Mouse (Mus musculus): Measurements from ENCODE around the gene Pold2. TPM values are rescaled to one million over a fixed set of nuclear protein-coding genes. Genes with fewer than 3 reads are reported as not detected.

Gene Pold2
- total and polyA plus RNA-seq, 3 experiments: 136 to 285 (median 205) TPM

GRCm38 (mm10) chr11:5846639-5847345 is 31.3 kb downstream of the Pold2 start:
- TF ChIP-seq KAT2A (IDR thresholded peaks at IDR 0.05; ENCODE audit: insufficient replicate concordance, low read length): no peak
- TF ChIP-seq ZKSCAN1 (IDR thresholded peaks at IDR 0.05; ENCODE audit: borderline replicate concordance, low read depth, low read length): no peak
- no peak for TF ChIP-seq TBP (conservative IDR thresholded peaks at IDR 0.05; ENCODE audit: low read depth, low read length)
- TF ChIP-seq ELF1 (IDR thresholded peaks at IDR 0.05; ENCODE audit: low read depth, low read length): no peak
- no peak for TF ChIP-seq MYC (IDR thresholded peaks at IDR 0.05; ENCODE audit: low read depth, low read length)
- TF ChIP-seq SIN3A (IDR thresholded peaks at IDR 0.05; ENCODE audit: low read length): no peak
- no peak for TF ChIP-seq MAFK (IDR thresholded peaks at IDR 0.05; ENCODE audit: insufficient replicate concordance, low read length)
- no peak for TF ChIP-seq USF2 (conservative IDR thresholded peaks at IDR 0.05; ENCODE audit: low read depth, low read length)
- TF ChIP-seq CHD1 (IDR thresholded peaks at IDR 0.05; ENCODE audit: low read depth, low read length): no peak
- TF ChIP-seq RAD21 (IDR thresholded peaks at IDR 0.05; ENCODE audit: low read depth, low read length): no peak
- no peak for TF ChIP-seq TCF12 (IDR thresholded peaks at IDR 0.05; ENCODE audit: low read depth, low read length)
- no peak for TF ChIP-seq E2F4 (IDR thresholded peaks at IDR 0.05; ENCODE audit: insufficient replicate concordance, low read depth, low read length)
- TF ChIP-seq JUND (conservative IDR thresholded peaks at IDR 0.05; ENCODE audit: low read depth, low read length): no peak
- no peak for TF ChIP-seq CTCF (conservative IDR thresholded peaks at IDR 0.05 in 1 of 2, IDR thresholded peaks at IDR 0.05 in 1 of 2; ENCODE audit: low read depth in 2 of 2, low read length in 2 of 2)
- TF ChIP-seq CHD2 (IDR thresholded peaks at IDR 0.05; ENCODE audit: low read length): no peak
- TF ChIP-seq MXI1 (IDR thresholded peaks at IDR 0.05; ENCODE audit: low read depth, low read length): no peak
- peaks cover 0 to 2% of the 10 kb centered on the region in 2 experiments; a peak in 2 of 4 replicates for H3K4me1 ChIP-seq (ENCODE audit: control insufficient read depth in 1 of 2, insufficient read depth in 2 of 2)
- no peaks in the 10 kb centered on the region for H3K79me2 ChIP-seq (replicated peaks; ENCODE audit: control insufficient read depth, extremely low read depth, insufficient read depth, poor library complexity, severe bottlenecking)
- peaks cover 46% of the 10 kb centered on the region for H3K9me3 ChIP-seq (replicated peaks; ENCODE audit: low read length)
- DNase-seq (ENCODE audit: extremely low read depth): no peak
- H3K27me3 ChIP-seq (replicated peaks): peaks cover 27% of the 10 kb centered on the region
- H3K27ac ChIP-seq (ENCODE audit: insufficient read depth, low read depth): no peak overlapping the region
- in situ Hi-C loops (cut with MboI; ENCODE audit: low pct_ligation_motif_present, low pct_unique_long_range_greater_than_20kb, low sequenced_read_pairs) (no loop called here), dilution Hi-C loops (cut with MboI; ENCODE audit: extremely low pct_ligation_motif_present, extremely low pct_unique_long_range_greater_than_20kb, low sequenced_read_pairs) (no loop called here)
- no peak overlapping the region for H3K4me3 ChIP-seq (replicated peaks in 1 of 3; ENCODE audit: low read depth in 2 of 3, low read length in 2 of 3, poor library complexity in 1 of 3)
- no peak overlapping the region for H3K9ac ChIP-seq (ENCODE audit: insufficient read depth, low read depth)
- no peak overlapping the region for H3K4me2 ChIP-seq (ENCODE audit: insufficient read depth, low read depth, poor library complexity, severe bottlenecking)
- no peaks in the 10 kb centered on the region for H3K36me3 ChIP-seq (replicated peaks in 1 of 2; ENCODE audit: control insufficient read depth in 1 of 2, insufficient read depth in 1 of 2, low read length in 1 of 2)

GRCm38 (mm10) chr11:5843131-5843530 is 35.0 kb downstream of the Pold2 start:
- Histone ChIP-seq H3K9ac (ENCODE audit: insufficient read depth, low read depth) (no peak overlapping the region), H3K4me3 (replicated peaks in 1 of 3; ENCODE audit: low read depth in 2 of 3, low read length in 2 of 3, poor library complexity in 1 of 3) (no peak overlapping the region), H3K27me3 (replicated peaks) (peaks cover 17% of the 10 kb centered on the region), H3K4me2 (ENCODE audit: insufficient read depth, low read depth, poor library complexity, severe bottlenecking) (no peak overlapping the region), H3K4me1 (ENCODE audit: control insufficient read depth in 1 of 2, insufficient read depth in 2 of 2) (peaks cover 0 to 9% of the 10 kb centered on the region in 2 experiments; a peak in 2 of 4 replicates), H3K9me3 (replicated peaks; ENCODE audit: low read length) (peaks cover 69% of the 10 kb centered on the region), H3K79me2 (replicated peaks; ENCODE audit: control insufficient read depth, extremely low read depth, insufficient read depth, poor library complexity, severe bottlenecking) (no peaks in the 10 kb centered on the region), H3K36me3 (replicated peaks in 1 of 2; ENCODE audit: control insufficient read depth in 1 of 2, insufficient read depth in 1 of 2, low read length in 1 of 2) (no peaks in the 10 kb centered on the region), H3K27ac (ENCODE audit: insufficient read depth, low read depth) (no peak overlapping the region)
- DNase-seq (ENCODE audit: extremely low read depth): no peak
- TF ChIP-seq IRF4 (IDR thresholded peaks at IDR 0.05; ENCODE audit: low read depth, low read length): no peak
- no peak for TF ChIP-seq CTCF (conservative IDR thresholded peaks at IDR 0.05 in 1 of 2, IDR thresholded peaks at IDR 0.05 in 1 of 2; ENCODE audit: low read depth in 2 of 2, low read length in 2 of 2)
- no peak for TF ChIP-seq TBP (conservative IDR thresholded peaks at IDR 0.05; ENCODE audit: low read depth, low read length)
- TF ChIP-seq POLR2A (IDR thresholded peaks at IDR 0.05; ENCODE audit: low read depth, low read length): no peak
- no peak for TF ChIP-seq KAT2A (IDR thresholded peaks at IDR 0.05; ENCODE audit: insufficient replicate concordance, low read length)
- TF ChIP-seq USF1 (IDR thresholded peaks at IDR 0.05; ENCODE audit: low read depth, low read length): no peak
- TF ChIP-seq USF2 (conservative IDR thresholded peaks at IDR 0.05; ENCODE audit: low read depth, low read length): no peak
- dilution Hi-C loops (cut with MboI; ENCODE audit: extremely low pct_ligation_motif_present, extremely low pct_unique_long_range_greater_than_20kb, low sequenced_read_pairs) (no loop called here), in situ Hi-C loops (cut with MboI; ENCODE audit: low pct_ligation_motif_present, low pct_unique_long_range_greater_than_20kb, low sequenced_read_pairs) (no loop called here)
